Mouse (Mus musculus): ENCODE data around the gene Myo1e. TPM values are rescaled to one million over a fixed set of nuclear protein-coding genes. Genes with fewer than 3 reads are reported as not detected.

The Myo1e gene
- polyA plus RNA-seq, 1 experiment from 2014 or later, result 5.3 TPM

GRCm38 (mm10) chr9:70314019-70314418 is 106.9 kb downstream of the Myo1e start:
- H3K9me3 ChIP-seq, result no peaks in the 10 kb centered on the region
- H3K4me1 ChIP-seq, result no peaks in the 10 kb centered on the region
- no peak overlapping the region for H3K9ac ChIP-seq
- H3K36me3 ChIP-seq (replicated peaks), result no peaks in the 10 kb centered on the region
- ATAC-seq (replicated peaks), result no peak
- H3K27me3 ChIP-seq (replicated peaks), result no peaks in the 10 kb centered on the region
- H3K4me3 ChIP-seq, result no peak overlapping the region
- H3K27ac ChIP-seq, result no peak overlapping the region
- H3K4me2 ChIP-seq, result no peak overlapping the region
- 92% methylated on average over 1 of the region's 1 CpGs for WGBS

GRCm38 (mm10) chr9:70315130-70315529 is 108.0 kb downstream of the Myo1e start:
- no peak for ATAC-seq (replicated peaks)
- Histone ChIP-seq H3K9ac (no peak overlapping the region), H3K36me3 (replicated peaks) (no peaks in the 10 kb centered on the region), H3K4me2 (no peak overlapping the region), H3K9me3 (no peaks in the 10 kb centered on the region), H3K4me3 (no peak overlapping the region), H3K27me3 (replicated peaks) (no peaks in the 10 kb centered on the region), H3K27ac (no peak overlapping the region), H3K4me1 (no peaks in the 10 kb centered on the region)
- 44% methylated on average over 4 of the region's 4 CpGs for WGBS

GRCm38 (mm10) chr9:70318601-70319000 is 111.5 kb downstream of the Myo1e start:
- H3K4me3 ChIP-seq, result no peak overlapping the region
- no peak overlapping the region for H3K9ac ChIP-seq
- H3K27ac ChIP-seq, result no peak overlapping the region
- H3K27me3 ChIP-seq (replicated peaks), result no peaks in the 10 kb centered on the region
- H3K4me1 ChIP-seq, result no peaks in the 10 kb centered on the region
- ATAC-seq (replicated peaks), result no peak
- WGBS, result 83% methylated on average over 3 of the region's 3 CpGs
- no peaks in the 10 kb centered on the region for H3K36me3 ChIP-seq (replicated peaks)
- no peak overlapping the region for H3K4me2 ChIP-seq
- no peaks in the 10 kb centered on the region for H3K9me3 ChIP-seq

- no peaks in the 10 kb centered on the region for H3K4me1 ChIP-seq
- H3K27ac ChIP-seq, result no peak overlapping the region
- H3K4me2 ChIP-seq, result no peak overlapping the region
- no peaks in the 10 kb centered on the region for H3K9me3 ChIP-seq
- no peak for ATAC-seq (replicated peaks)
- no peak overlapping the region for H3K9ac ChIP-seq
- H3K27me3 ChIP-seq (replicated peaks), result no peaks in the 10 kb centered on the region
- no peak overlapping the region for H3K4me3 ChIP-seq
- WGBS, result 88% methylated on average over 4 of the region's 4 CpGs
- H3K36me3 ChIP-seq (replicated peaks), result no peaks in the 10 kb centered on the region
These were observed 117.2 kb downstream of the Myo1e start for GRCm38 (mm10) chr9:70324336-70324735.

- H3K4me3 ChIP-seq, result no peak overlapping the region
- ATAC-seq (replicated peaks), result no peak
- no peaks in the 10 kb centered on the region for H3K9me3 ChIP-seq
- no peak overlapping the region for H3K9ac ChIP-seq
- no peak overlapping the region for H3K4me2 ChIP-seq
- no peaks in the 10 kb centered on the region for H3K4me1 ChIP-seq
- 86% methylated on average over 8 of the region's 8 CpGs for WGBS
- H3K27ac ChIP-seq, result no peak overlapping the region
- H3K36me3 ChIP-seq (replicated peaks), result no peaks in the 10 kb centered on the region
- no peaks in the 10 kb centered on the region for H3K27me3 ChIP-seq (replicated peaks)
These were observed 118.9 kb downstream of the Myo1e start for GRCm38 (mm10) chr9:70325880-70326595.

GRCm38 (mm10) chr9:70328193-70328841 is 121.2 kb downstream of the Myo1e start:
- H3K36me3 ChIP-seq (replicated peaks), result no peaks in the 10 kb centered on the region
- no peak overlapping the region for H3K27ac ChIP-seq
- H3K9ac ChIP-seq, result no peak overlapping the region
- H3K4me2 ChIP-seq, result no peak overlapping the region
- H3K4me1 ChIP-seq, result no peaks in the 10 kb centered on the region
- ATAC-seq (replicated peaks), result no peak
- 91% methylated on average over 5 of the region's 5 CpGs for WGBS
- no peaks in the 10 kb centered on the region for H3K9me3 ChIP-seq
- H3K4me3 ChIP-seq, result no peak overlapping the region
- no peaks in the 10 kb centered on the region for H3K27me3 ChIP-seq (replicated peaks)

- WGBS, result 91% methylated on average over 11 of the region's 11 CpGs
- no peaks in the 10 kb centered on the region for H3K36me3 ChIP-seq (replicated peaks)
- H3K4me3 ChIP-seq, result no peak overlapping the region
- H3K4me2 ChIP-seq, result no peak overlapping the region
- no peaks in the 10 kb centered on the region for H3K9me3 ChIP-seq
- no peaks in the 10 kb centered on the region for H3K4me1 ChIP-seq
- H3K27ac ChIP-seq, result no peak overlapping the region
- no peaks in the 10 kb centered on the region for H3K27me3 ChIP-seq (replicated peaks)
- ATAC-seq (replicated peaks), result no peak
- no peak overlapping the region for H3K9ac ChIP-seq
These were observed 124.7 kb downstream of the Myo1e start for GRCm38 (mm10) chr9:70331727-70332335.

- Histone ChIP-seq H3K9ac (no peak overlapping the region), H3K9me3 (no peaks in the 10 kb centered on the region), H3K4me1 (no peaks in the 10 kb centered on the region), H3K4me2 (no peak overlapping the region), H3K27me3 (replicated peaks) (no peaks in the 10 kb centered on the region), H3K27ac (no peak overlapping the region), H3K4me3 (no peak overlapping the region), H3K36me3 (replicated peaks) (no peaks in the 10 kb centered on the region)
- 90% methylated on average over 7 of the region's 7 CpGs for WGBS
- ATAC-seq (replicated peaks), result no peak
These were observed 131.2 kb downstream of the Myo1e start for GRCm38 (mm10) chr9:70338391-70338790.

GRCm38 (mm10) chr9:70338894-70339293 is 131.7 kb downstream of the Myo1e start:
- H3K4me1 ChIP-seq, result no peaks in the 10 kb centered on the region
- H3K4me3 ChIP-seq, result no peak overlapping the region
- no peaks in the 10 kb centered on the region for H3K9me3 ChIP-seq
- ATAC-seq (replicated peaks), result no peak
- H3K27me3 ChIP-seq (replicated peaks), result no peaks in the 10 kb centered on the region
- no peak overlapping the region for H3K4me2 ChIP-seq
- no peak overlapping the region for H3K9ac ChIP-seq
- no peaks in the 10 kb centered on the region for H3K36me3 ChIP-seq (replicated peaks)
- H3K27ac ChIP-seq, result no peak overlapping the region

GRCm38 (mm10) chr9:70349274-70349673 is 142.1 kb downstream of the Myo1e start:
- H3K27me3 ChIP-seq (replicated peaks), result no peaks in the 10 kb centered on the region
- H3K4me3 ChIP-seq, result no peak overlapping the region
- H3K9me3 ChIP-seq, result no peaks in the 10 kb centered on the region
- H3K36me3 ChIP-seq (replicated peaks), result no peaks in the 10 kb centered on the region
- H3K27ac ChIP-seq, result no peak overlapping the region
- H3K4me1 ChIP-seq, result peaks cover 8% of the 10 kb centered on the region; the same call in 1 of the 2 replicates
- 87% methylated on average over 2 of the region's 2 CpGs for WGBS
- H3K4me2 ChIP-seq, result no peak overlapping the region
- ATAC-seq (replicated peaks), result no peak
- no peak overlapping the region for H3K9ac ChIP-seq

GRCm38 (mm10) chr9:70351570-70352277 is 144.6 kb downstream of the Myo1e start:
- Histone ChIP-seq H3K4me2 (no peak overlapping the region), H3K4me3 (no peak overlapping the region), H3K9me3 (no peaks in the 10 kb centered on the region), H3K27ac (no peak overlapping the region), H3K9ac (no peak overlapping the region), H3K36me3 (replicated peaks) (no peaks in the 10 kb centered on the region), H3K27me3 (replicated peaks) (no peaks in the 10 kb centered on the region), H3K4me1 (peaks cover 8% of the 10 kb centered on the region; the same call in 1 of the 2 replicates)
- ATAC-seq (replicated peaks), result no peak
- 27% methylated on average over 8 of the region's 8 CpGs for WGBS

GRCm38 (mm10) chr9:70356254-70356653 is 149.1 kb downstream of the Myo1e start:
- no peak overlapping the region for H3K27ac ChIP-seq
- no peaks in the 10 kb centered on the region for H3K36me3 ChIP-seq (replicated peaks)
- H3K4me3 ChIP-seq, result no peak overlapping the region
- peaks cover 8% of the 10 kb centered on the region; the same call in 1 of the 2 replicates for H3K4me1 ChIP-seq
- H3K27me3 ChIP-seq (replicated peaks), result no peaks in the 10 kb centered on the region
- H3K9me3 ChIP-seq, result no peaks in the 10 kb centered on the region
- H3K9ac ChIP-seq, result no peak overlapping the region
- ATAC-seq (replicated peaks), result no peak
- WGBS, result 41% methylated on average over 8 of the region's 8 CpGs
- no peak overlapping the region for H3K4me2 ChIP-seq

All from midbrain, embryonic 15.5 days (tissue).